Mouse (Mus musculus) stomach, postnatal 0 days (tissue): ENCODE measurements at regions not wholly inside any gene's neighbourhood (a gene's known extent, or its start where the extent isn't known, plus 50 kb on each side); places are given as distances from the start of the nearest gene placed in this dataset.
"Not testable (repeated sequence)": the region's sequence is repeated elsewhere in the genome, so short reads cannot be mapped to it uniquely, and the experiment has no call there.

ENCODE experiments used
- ATAC-seq: fragments of 200-750 bp; cut with Nextera tagmentation; 2 replicates; pipeline ENCODE4 v1.8.0; 2017; ENCODE audit not compliant: low FRiP score, low TSS enrichment
- DNase-seq: peaks from one replicate; pipeline ENCODE4 v3.0.0-alpha.2; 2016; ENCODE audit warnings: low spot score
- H3K27ac ChIP-seq: fragments of 300-500 bp; sonication (generic); replicated peaks from 2 replicates; pipeline ENCODE4 v1.5.1; 2014; ENCODE audit warnings: mild to moderate bottlenecking, control low read depth
- H3K27me3 ChIP-seq: fragments of 300-500 bp; sonication (generic); 2 replicates; pipeline ENCODE4 v1.6.1; 2014; ENCODE audit warnings: low read length; ENCODE audit not compliant: control insufficient read depth, insufficient read depth
- H3K36me3 ChIP-seq: fragments of 300-500 bp; sonication (generic); 2 replicates; pipeline ENCODE4 v1.6.1; 2014; ENCODE audit warnings: low read length, mixed read lengths; ENCODE audit not compliant: control insufficient read depth, insufficient read depth
- H3K4me1 ChIP-seq: fragments of 300-500 bp; sonication (generic); replicated peaks from 2 replicates; pipeline ENCODE4 v1.6.1; 2014; ENCODE audit warnings: antibody characterized with exemption; ENCODE audit not compliant: control insufficient read depth, insufficient read depth
- H3K4me2 ChIP-seq: fragments of 300-500 bp; sonication (generic); replicated peaks from 2 replicates; pipeline ENCODE4 v1.6.1; 2014; ENCODE audit warnings: low read depth, mild to moderate bottlenecking, control low read depth, moderate library complexity
- H3K4me3 ChIP-seq: fragments of 300-500 bp; sonication (generic); 2 replicates; pipeline ENCODE4 v1.5.1; 2014; ENCODE audit warnings: low read depth, low read length, control low read depth
- H3K9ac ChIP-seq: fragments of 300-500 bp; sonication (generic); 2 replicates; pipeline ENCODE4 v1.6.1; 2014; ENCODE audit warnings: mild to moderate bottlenecking, low read length, control low read depth, mixed read lengths
- H3K9me3 ChIP-seq: fragments of 300-500 bp; sonication (generic); 2 replicates; pipeline ENCODE4 v1.6.1; 2016; ENCODE audit warnings: low read length; ENCODE audit not compliant: control insufficient read depth
- CTCF ChIP-seq: IDR thresholded peaks from 2 replicates; pipeline ENCODE4 v1.5.1; 2016; ENCODE audit warnings: antibody characterized with exemption, low read depth, mild to moderate bottlenecking, moderate library complexity
- EP300 ChIP-seq: optimal IDR thresholded peaks from 2 replicates; pipeline ENCODE3; 2016; ENCODE audit warnings: antibody characterized with exemption
- WGBS: fragments of 180-500 bp; shearing (Covaris S2); extraction: QIAGEN DNeasy Blood & Tissue Kit; methylation state at CpG from one replicate; pipeline ENCODE4 v1.1.7; 2014; 5-methylcytosine and 5-hydroxymethylcytosine counted together

GRCm38 (mm10) chr15:52438403-52438802 is 1446.3 kb upstream of the Gm7489 start:
- Histone ChIP-seq H3K4me1 (no peaks in the 10 kb centered on the region), H3K4me3 (no peak overlapping the region), H3K4me2 (no peak overlapping the region), H3K27ac (no peak overlapping the region), H3K27me3 (no peaks in the 10 kb centered on the region), H3K9me3 (no peaks in the 10 kb centered on the region), H3K36me3 (no peaks in the 10 kb centered on the region), H3K9ac (no peak overlapping the region)
- TF ChIP-seq EP300 (no peak), CTCF (no peak)
- no peak for ATAC-seq
- WGBS, result 80% methylated on average over 1 of the region's 1 CpGs
- DNase-seq, result no peak

- DNase-seq (peak; percentile 72), ATAC-seq (peak; percentile 77)
- Histone ChIP-seq H3K9ac (no peak overlapping the region), H3K4me1 (no peaks in the 10 kb centered on the region), H3K27me3 (no peaks in the 10 kb centered on the region), H3K4me2 (no peak overlapping the region), H3K27ac (no peak overlapping the region), H3K9me3 (no peaks in the 10 kb centered on the region), H3K4me3 (no peak overlapping the region), H3K36me3 (no peaks in the 10 kb centered on the region)
- WGBS, result 0% methylated on average over 3 of the region's 3 CpGs
- no peak for TF ChIP-seq EP300
- peak; percentile 96 for TF ChIP-seq CTCF
Measured at GRCm38 (mm10) chr15:52458782-52459181, 1425.9 kb upstream of the Gm7489 start.

DNA sequence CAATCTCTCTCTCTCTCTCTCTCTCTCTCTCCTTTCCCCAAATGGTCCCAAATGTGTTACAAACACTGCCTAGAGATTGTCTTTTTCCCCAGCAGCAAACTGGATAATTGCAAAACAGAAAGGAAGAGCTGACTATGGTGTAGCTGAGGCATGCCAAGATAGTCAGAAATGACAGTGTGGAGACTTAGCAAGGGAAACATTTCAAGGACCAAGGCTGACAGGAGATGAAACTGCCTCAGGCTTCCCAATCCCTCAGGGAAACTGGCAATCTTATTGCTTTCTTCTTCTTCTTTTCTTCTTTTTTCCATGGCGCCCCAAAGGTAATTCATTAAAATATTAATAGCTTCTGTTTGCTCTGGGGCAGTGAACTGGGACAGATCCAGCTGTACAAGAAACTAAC is 1425.4 kb upstream of the Gm7489 start:
- H3K9ac ChIP-seq, result no peak overlapping the region
- no peaks in the 10 kb centered on the region for H3K36me3 ChIP-seq
- H3K4me3 ChIP-seq, result no peak overlapping the region
- no peak overlapping the region for H3K27ac ChIP-seq
- ATAC-seq (no peak), DNase-seq (no peak)
- H3K4me1 ChIP-seq, result no peaks in the 10 kb centered on the region
- WGBS, result 67% methylated on average over 1 of the region's 1 CpGs
- H3K27me3 ChIP-seq, result no peaks in the 10 kb centered on the region
- H3K4me2 ChIP-seq, result no peak overlapping the region
- TF ChIP-seq EP300, result no peak
- no peak for TF ChIP-seq CTCF
- H3K9me3 ChIP-seq, result no peaks in the 10 kb centered on the region

DNA sequence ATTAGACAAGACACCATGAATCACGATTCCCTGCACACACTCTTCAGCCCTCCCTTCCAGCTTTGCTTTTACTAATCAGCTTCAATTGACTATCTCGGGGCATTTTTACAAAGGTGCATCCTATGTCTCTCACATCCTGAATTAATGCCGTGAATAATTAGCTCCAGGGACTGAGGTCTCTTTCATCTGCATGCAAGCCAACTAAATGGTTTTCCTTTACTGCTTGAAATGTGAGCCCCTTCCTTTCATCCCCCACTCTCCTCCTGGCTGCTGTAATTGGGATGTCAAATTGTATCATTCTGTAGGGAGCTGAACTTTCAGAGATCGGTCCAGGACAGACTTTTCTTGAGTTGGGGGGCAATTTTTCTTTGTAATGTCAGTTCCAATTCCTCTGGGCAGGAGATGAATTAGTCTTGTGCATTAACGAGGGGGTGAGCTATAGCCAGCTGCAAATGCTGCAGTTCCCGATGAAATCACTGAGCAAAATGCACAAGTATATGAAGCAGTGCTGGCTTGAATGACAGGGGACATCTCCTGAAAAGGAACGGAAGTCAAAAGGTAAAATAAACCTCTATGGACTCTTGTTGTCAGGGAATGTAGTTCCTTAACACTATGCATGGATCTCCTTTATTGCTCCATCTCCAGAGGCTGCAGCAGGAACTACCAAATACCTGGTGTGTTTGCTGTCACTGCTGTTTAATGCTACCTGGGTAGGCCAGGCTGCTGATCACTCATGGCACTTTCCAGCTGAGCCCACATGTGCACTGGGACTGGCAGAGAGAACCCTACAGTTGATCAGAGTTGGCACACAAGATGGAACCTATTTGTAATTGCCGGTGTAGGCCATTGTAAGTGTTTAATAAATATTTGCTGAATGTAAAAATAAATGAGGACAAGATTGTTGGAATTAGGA is 1420.2 kb upstream of the Gm7489 start:
- no peaks in the 10 kb centered on the region for H3K36me3 ChIP-seq
- no peak overlapping the region for H3K4me3 ChIP-seq
- no peaks in the 10 kb centered on the region for H3K27me3 ChIP-seq
- no peaks in the 10 kb centered on the region for H3K9me3 ChIP-seq
- H3K4me1 ChIP-seq, result no peaks in the 10 kb centered on the region
- ATAC-seq (no peak), DNase-seq (no peak)
- H3K4me2 ChIP-seq, result no peak overlapping the region
- TF ChIP-seq CTCF, result no peak
- no peak for TF ChIP-seq EP300
- H3K9ac ChIP-seq, result no peak overlapping the region
- H3K27ac ChIP-seq, result no peak overlapping the region
- 42% methylated on average over 8 of the region's 8 CpGs for WGBS

- not testable (repeated sequence) for H3K9ac ChIP-seq, H3K4me2 ChIP-seq, DNase-seq, H3K27ac ChIP-seq, H3K36me3 ChIP-seq, ATAC-seq, H3K4me3 ChIP-seq, H3K27me3 ChIP-seq, H3K9me3 ChIP-seq, H3K4me1 ChIP-seq
- WGBS, result 89% methylated on average over 16 of the region's 20 CpGs
Measured at GRCm38 (mm10) chr15:52478124-52478523, 1406.6 kb upstream of the Gm7489 start.

DNA sequence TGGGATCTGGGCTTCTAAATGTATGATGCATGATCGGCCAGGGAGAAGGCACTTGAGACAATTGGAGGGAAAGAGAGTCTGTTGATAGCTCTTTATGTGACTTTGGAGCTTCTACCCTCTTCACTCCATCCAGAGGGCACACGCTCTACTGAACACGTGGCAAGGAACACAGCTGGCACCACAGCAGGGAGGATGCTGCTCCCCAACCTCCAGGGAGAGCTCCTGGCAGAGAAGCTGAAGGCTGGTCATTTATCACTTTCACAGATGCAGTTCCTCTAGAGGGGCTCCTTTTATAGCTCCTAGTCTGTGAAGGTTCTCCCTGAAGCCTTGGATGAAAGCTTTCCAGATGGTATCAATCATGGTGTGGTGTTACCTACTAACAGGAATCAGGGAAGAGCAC is 1403.9 kb upstream of the Gm7489 start:
- DNase-seq, result no peak
- no peak overlapping the region for H3K4me2 ChIP-seq

More for the DNA sequence above, 1403.9 kb upstream of the Gm7489 start:
- H3K27me3 ChIP-seq, result no peaks in the 10 kb centered on the region
- ATAC-seq, result no peak
- H3K4me3 ChIP-seq, result no peak overlapping the region
- H3K9me3 ChIP-seq, result no peaks in the 10 kb centered on the region
- no peaks in the 10 kb centered on the region for H3K4me1 ChIP-seq
- H3K9ac ChIP-seq, result no peak overlapping the region
- no peaks in the 10 kb centered on the region for H3K36me3 ChIP-seq
- no peak overlapping the region for H3K27ac ChIP-seq
- TF ChIP-seq CTCF (no peak), EP300 (no peak)
- WGBS, result 46% methylated on average over 3 of the region's 3 CpGs
